9 mouse cellular contexts compared by ENCODE assay signal in genomic region chr15:11908166-11908565, GRCm38 (mm10). TPM values are rescaled to one million over a fixed set of nuclear protein-coding genes. Genes with fewer than 3 reads are reported as not detected.
DNase-seq lines count a peak whose midpoint lies in the region; ATAC-seq and TF ChIP-seq lines count a peak whose summit lies in the region.
"Had no signal": no experiment of that assay in that cellular context is flagged by ENCODE, and none has a peak within 500 bp of the region (broad histone marks: within the 10 kb centered on the region; RNA-seq: fewer than 3 reads in every experiment).

No protein-coding gene starts in this region.

- ATAC-seq in intestine, embryonic 16.5 days: no peak
- peak; percentile 44 for ATAC-seq in lung, postnatal 0 days
- no peak; the same call in 1 of the 2 replicates for ATAC-seq in monocyte, adult 5-6 weeks (replicated peaks; ENCODE audit: insufficient number of reproducible peaks, low FRiP score, low TSS enrichment, poor library complexity, severe bottlenecking)
- no peak for ATAC-seq in megakaryocyte-erythroid progenitor cell, adult 5-6 weeks (replicated peaks; ENCODE audit: low FRiP score, low TSS enrichment, poor library complexity, severe bottlenecking)
- no peak for ATAC-seq in granulocyte monocyte progenitor cell, adult 5-6 weeks (replicated peaks; ENCODE audit: poor library complexity, severe bottlenecking)

- peak overlapping the region; percentile 5; the same call in 1 of the 2 replicates for H3K4me3 ChIP-seq in intestine, embryonic 16.5 days (ENCODE audit: low read length)
- peak overlapping the region; percentile 14; the same call in 1 of the 2 replicates for H3K4me3 ChIP-seq in lung, postnatal 0 days (ENCODE audit: low read depth, low read length)

- H3K27ac ChIP-seq in intestine, embryonic 16.5 days (ENCODE audit: low read length): no peak overlapping the region
- H3K27ac ChIP-seq in lung, postnatal 0 days (ENCODE audit: low read length): peak overlapping the region; percentile 64; the same call in 1 of the 2 replicates

- H3K36me3 ChIP-seq in intestine, embryonic 16.5 days (ENCODE audit: control insufficient read depth, insufficient read depth, low read length): no peaks in the 10 kb centered on the region
- no peaks in the 10 kb centered on the region for H3K36me3 ChIP-seq in lung, postnatal 0 days (ENCODE audit: insufficient read depth, low read length)

- DNase-seq in adrenal gland, adult 8-10 months: peak; percentile 2
- peak; percentile 51 for DNase-seq in embryo, embryonic 9.5 days (ENCODE audit: extremely low spot score)
- DNase-seq in lung, postnatal 0 days (ENCODE audit: low spot score): no peak
- DNase-seq in right cerebral cortex, adult 18-20 months: no peak

- H3K9me3 ChIP-seq in intestine, embryonic 16.5 days (ENCODE audit: control insufficient read depth, low read length): no peaks in the 10 kb centered on the region
- H3K9me3 ChIP-seq in lung, postnatal 0 days (ENCODE audit: low read length): no peaks in the 10 kb centered on the region

- no peak for TF ChIP-seq EP300 in lung, postnatal 0 days (IDR thresholded peaks at IDR 0.05)

- peaks cover 12% of the 10 kb centered on the region for H3K27me3 ChIP-seq in intestine, embryonic 16.5 days (replicated peaks; ENCODE audit: control insufficient read depth, insufficient read depth, low read length)
- peaks cover 3% of the 10 kb centered on the region; the same call in 1 of the 2 replicates for H3K27me3 ChIP-seq in lung, postnatal 0 days (replicated peaks; ENCODE audit: insufficient read depth, low read length)

- 12% methylated on average over 11 of the region's 11 CpGs for WGBS in intestine, embryonic 16.5 days
- 11% methylated on average over 11 of the region's 11 CpGs for WGBS in lung, postnatal 0 days

- TF ChIP-seq CTCF in lung, postnatal 0 days (IDR thresholded peaks at IDR 0.05): peak; percentile 42

- peak overlapping the region; percentile 2; the same call in 1 of the 2 replicates for H3K9ac ChIP-seq in intestine, embryonic 16.5 days (ENCODE audit: low read depth, low read length)
- H3K9ac ChIP-seq in lung, postnatal 0 days (replicated peaks; ENCODE audit: low read depth): no peak overlapping the region

- H3K4me1 ChIP-seq in intestine, embryonic 16.5 days (ENCODE audit: control insufficient read depth, insufficient read depth, low read length): peaks cover 20% of the 10 kb centered on the region
- H3K4me1 ChIP-seq in lung, postnatal 0 days (ENCODE audit: insufficient read depth, low read depth, low read length): peaks cover 9% of the 10 kb centered on the region; the same call in 1 of the 2 replicates

- 0 out of 2 replicates have a peak overlapping the region, but pooled peaks have one; percentile 30 for H3K4me2 ChIP-seq in intestine, embryonic 16.5 days (ENCODE audit: low read depth, low read length)
- peak overlapping the region; percentile 40 for H3K4me2 ChIP-seq in lung, postnatal 0 days (replicated peaks; ENCODE audit: low read depth, low read length)

RNA-seq across cellular contexts. Expression of gene Npr3, which starts 1.1 kb away (rescaled TPM):
- total RNA-seq in adrenal gland, adult 8-10 months (2022): 10 to 100 TPM; 12.6 to 98.6 (median 31.9) TPM
- polyA plus RNA-seq in intestine, embryonic 16.5 days (2015; fragmentation: Nextera tagmentation; extraction: Ambion mirVana): 5.0 TPM in 2 replicates
- 11.2 and 16.4 TPM in 2 replicates for polyA plus RNA-seq in lung, postnatal 0 days (2015; fragmentation: Nextera tagmentation; extraction: Ambion mirVana)
- total RNA-seq in monocyte, adult 5-6 weeks (2017): 0.19 TPM in 1 of 3 replicates, not detected in the others
- total RNA-seq in megakaryocyte-erythroid progenitor cell, adult 5-6 weeks (2014; fragmentation: Nextera tagmentation): not detected in 2 replicates
- total RNA-seq in megakaryocyte-erythroid progenitor cell, adult 5-6 weeks (2017): not detected in 2 replicates
- total RNA-seq in granulocyte monocyte progenitor cell, adult 5-6 weeks (2014; fragmentation: Nextera tagmentation): not detected in 2 replicates
- not detected in 2 replicates for total RNA-seq in granulocyte monocyte progenitor cell, adult 5-6 weeks (2017)
- total RNA-seq: hematopoietic stem cell, adult 5-6 weeks had no signal

Comparison
In these comparisons a context has a peak if more than half of its experiments do, and no peak if none do; other contexts are left out.
1. DNase-seq: peak in adrenal gland, adult 8-10 months (single experiment) and embryo, embryonic 9.5 days (single experiment); none in lung, postnatal 0 days (single experiment) and right cerebral cortex, adult 18-20 months (single experiment).
2. RNA of gene Npr3, which starts 1.1 kb away (total RNA-seq): 12.6 to 98.6 TPM in adrenal gland, adult 8-10 months; 0.19 TPM in monocyte, adult 5-6 weeks, not detected in megakaryocyte-erythroid progenitor cell, adult 5-6 weeks and not detected in granulocyte monocyte progenitor cell, adult 5-6 weeks; every median in the first group is over 10 times any median in the second.